Mouse (Mus musculus) neural tube, embryonic 12.5 days (tissue): Measurements from ENCODE around the gene Bmf. TPM values are rescaled to one million over a fixed set of nuclear protein-coding genes. Genes with fewer than 3 reads are reported as not detected.

Experiments
- ATAC-seq: fragments of 200-750 bp; cut with Nextera tagmentation; 2 replicates; pipeline ENCODE4 v1.8.0; 2017; ENCODE audit warnings: low read depth, mild to moderate bottlenecking, moderate TSS enrichment, moderate library complexity; ENCODE audit not compliant: low FRiP score
- H3K27ac ChIP-seq: fragments of 300-500 bp; sonication (generic); 2 replicates; pipeline ENCODE4 v1.5.1; 2016
- H3K27me3 ChIP-seq: fragments of 300-500 bp; sonication (generic); replicated peaks from 2 replicates; pipeline ENCODE4 v1.6.1; 2016; ENCODE audit warnings: mild to moderate bottlenecking
- H3K36me3 ChIP-seq: fragments of 300-500 bp; sonication (generic); 2 replicates; pipeline ENCODE4 v1.6.1; 2016; ENCODE audit warnings: mild to moderate bottlenecking
- H3K4me1 ChIP-seq: fragments of 300-500 bp; sonication (generic); 2 replicates; pipeline ENCODE4 v1.6.1; 2016
- H3K4me2 ChIP-seq: fragments of 300-500 bp; sonication (generic); replicated peaks from 2 replicates; pipeline ENCODE4 v1.6.1; 2016; ENCODE audit warnings: mild to moderate bottlenecking
- H3K4me3 ChIP-seq: fragments of 300-500 bp; sonication (generic); 2 replicates; pipeline ENCODE4 v1.5.1; 2016
- H3K9ac ChIP-seq: fragments of 300-500 bp; sonication (generic); 2 replicates; pipeline ENCODE4 v1.6.1; 2016; ENCODE audit warnings: mild to moderate bottlenecking
- H3K9me3 ChIP-seq: fragments of 300-500 bp; sonication (generic); 2 replicates; pipeline ENCODE4 v1.6.1; 2016; ENCODE audit warnings: mild to moderate bottlenecking
- whole genome bisulfite sequencing: fragments of 180-500 bp; shearing (Covaris S2); methylation state at CpG from one replicate; pipeline ENCODE4 v1.1.7; 2016; 5-methylcytosine and 5-hydroxymethylcytosine counted together
- polyA plus RNA-seq: library from polyadenylated mRNA; unstranded; fragments of >200 nt; fragmentation: Nextera tagmentation; extraction: Ambion mirVana; gene quantifications from 2 replicates; pipeline ENCODE4 v1.2.1, GENCODE M21; 2016

Bmf gene
- polyA plus RNA-seq, 1 experiment from 2014 or later, result 7.5 TPM

DNA sequence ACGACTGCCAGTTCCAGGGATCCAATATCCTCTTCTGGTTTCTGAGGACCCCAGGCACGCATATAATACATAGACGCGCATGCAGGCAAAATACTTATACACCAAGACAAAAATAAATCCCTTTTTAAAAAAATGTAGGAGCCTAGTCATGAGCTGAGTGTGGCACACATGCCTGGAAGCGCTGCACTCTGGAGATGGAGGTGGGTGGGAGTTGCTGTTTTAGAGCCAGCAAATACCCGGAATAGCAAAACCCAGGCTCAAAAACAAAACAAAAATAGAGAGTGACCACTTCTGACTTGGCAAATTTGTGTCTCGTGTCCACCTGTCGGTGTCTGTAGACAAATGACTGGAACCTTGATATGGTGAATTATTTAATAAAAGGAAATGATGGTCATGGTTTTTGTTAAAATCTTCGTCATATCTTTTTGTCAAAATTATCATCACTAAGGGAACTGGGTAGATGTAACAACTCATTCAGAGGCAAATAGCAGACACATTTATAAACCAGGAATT, 65.0 kb downstream of the Bmf start:
- Histone ChIP-seq H3K4me2 (no peak overlapping the region), H3K4me3 (no peak overlapping the region), H3K27ac (no peak overlapping the region), H3K27me3 (no peaks in the 10 kb centered on the region), H3K9ac (no peak overlapping the region), H3K9me3 (no peaks in the 10 kb centered on the region), H3K4me1 (no peaks in the 10 kb centered on the region), H3K36me3 (no peaks in the 10 kb centered on the region)
- 86% methylated on average over 9 of the region's 9 CpGs for WGBS
- ATAC-seq, result no peak

DNA sequence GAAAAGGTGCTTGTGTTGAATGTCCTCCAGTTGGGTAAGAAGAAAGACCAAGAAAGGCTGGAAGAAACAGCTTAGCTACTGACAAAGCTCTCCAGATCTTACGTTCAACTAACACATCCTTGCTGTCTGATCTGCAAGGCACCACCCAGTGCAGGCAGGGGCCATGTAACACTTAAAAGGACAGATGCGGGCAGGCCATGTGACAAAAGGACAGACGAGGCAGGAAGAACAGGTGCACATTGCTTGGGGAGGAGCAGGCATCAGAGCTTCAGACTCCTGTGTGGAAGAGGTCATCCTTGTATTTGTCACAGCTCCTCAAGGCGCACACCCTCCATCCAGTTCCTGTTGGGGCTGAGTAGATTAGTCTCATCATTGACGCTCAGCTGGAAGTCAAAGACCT, 66.5 kb downstream of the Bmf start:
- Histone ChIP-seq H3K9me3 (no peaks in the 10 kb centered on the region), H3K4me1 (peaks cover 10% of the 10 kb centered on the region), H3K9ac (no peak overlapping the region), H3K27ac (no peak overlapping the region), H3K4me3 (no peak overlapping the region), H3K4me2 (no peak overlapping the region), H3K36me3 (no peaks in the 10 kb centered on the region), H3K27me3 (no peaks in the 10 kb centered on the region)
- WGBS, result 88% methylated on average over 5 of the region's 5 CpGs
- ATAC-seq, result no peak

DNA sequence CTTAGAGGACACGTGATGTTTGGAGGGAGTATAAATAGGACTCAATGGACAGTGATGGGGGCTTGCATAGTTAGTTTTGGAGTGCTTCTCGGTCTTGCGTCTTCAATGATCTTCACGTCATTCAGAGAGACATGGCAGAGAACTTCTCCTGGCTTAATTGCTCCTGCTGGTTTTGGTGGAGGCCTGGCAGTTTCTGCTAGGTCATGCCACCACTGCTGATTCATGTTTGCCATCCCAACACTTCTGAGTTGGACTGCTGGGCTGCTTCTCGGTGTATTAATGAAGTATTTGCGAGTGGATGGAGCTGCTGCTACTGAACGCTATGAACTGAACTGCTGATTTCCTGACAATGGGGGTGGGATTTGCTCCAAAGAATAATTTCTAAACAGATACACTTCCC, 68.6 kb downstream of the Bmf start:
- no peak overlapping the region for H3K27ac ChIP-seq
- H3K4me2 ChIP-seq, result no peak overlapping the region
- ATAC-seq, result no peak
- no peak overlapping the region for H3K4me3 ChIP-seq
- WGBS, result 93% methylated on average over 7 of the region's 7 CpGs
- H3K4me1 ChIP-seq, result peaks cover 13% of the 10 kb centered on the region
- H3K27me3 ChIP-seq, result no peaks in the 10 kb centered on the region
- H3K9ac ChIP-seq, result no peak overlapping the region
- no peaks in the 10 kb centered on the region for H3K9me3 ChIP-seq
- H3K36me3 ChIP-seq, result peaks cover 13% of the 10 kb centered on the region

DNA sequence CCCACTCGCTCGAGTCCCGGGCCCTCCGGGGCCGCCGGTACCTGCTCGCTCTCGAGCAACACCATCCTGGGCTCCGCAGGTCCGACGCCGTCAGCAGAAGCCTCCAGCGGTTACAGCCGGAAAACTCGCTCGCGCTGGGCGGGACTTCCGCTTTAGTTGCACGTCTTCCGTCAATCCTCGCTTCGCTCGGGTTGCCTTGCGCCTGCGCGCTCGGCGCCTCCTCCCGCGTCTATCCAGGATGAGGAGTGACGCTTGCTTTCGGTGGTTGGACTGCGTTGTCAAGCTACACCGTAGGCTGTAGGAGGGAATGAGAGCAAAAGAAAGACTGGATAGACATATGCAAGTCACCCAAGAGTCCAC, 70.0 kb downstream of the Bmf start, which contains the start of gene Srp14:
Gene Srp14, minus strand, starts transcription at position 162 of the 360 bp plus-strand sequence.
- Histone ChIP-seq H3K27ac (peak within 1 kb of the TSS; percentile 68), H3K4me2 (peak within 1 kb of the TSS; percentile 94), H3K27me3 (no peaks in the 10 kb centered on the region), H3K4me3 (peak within 1 kb of the TSS; percentile 92), H3K4me1 (peaks cover 13% of the 10 kb centered on the region), H3K9me3 (no peaks in the 10 kb centered on the region), H3K36me3 (peaks cover 25% of the 10 kb centered on the region), H3K9ac (peak within 1 kb of the TSS; percentile 85)
- peak; percentile 95 for ATAC-seq
- under 1% methylated on average over 35 of the region's 35 CpGs for WGBS

DNA sequence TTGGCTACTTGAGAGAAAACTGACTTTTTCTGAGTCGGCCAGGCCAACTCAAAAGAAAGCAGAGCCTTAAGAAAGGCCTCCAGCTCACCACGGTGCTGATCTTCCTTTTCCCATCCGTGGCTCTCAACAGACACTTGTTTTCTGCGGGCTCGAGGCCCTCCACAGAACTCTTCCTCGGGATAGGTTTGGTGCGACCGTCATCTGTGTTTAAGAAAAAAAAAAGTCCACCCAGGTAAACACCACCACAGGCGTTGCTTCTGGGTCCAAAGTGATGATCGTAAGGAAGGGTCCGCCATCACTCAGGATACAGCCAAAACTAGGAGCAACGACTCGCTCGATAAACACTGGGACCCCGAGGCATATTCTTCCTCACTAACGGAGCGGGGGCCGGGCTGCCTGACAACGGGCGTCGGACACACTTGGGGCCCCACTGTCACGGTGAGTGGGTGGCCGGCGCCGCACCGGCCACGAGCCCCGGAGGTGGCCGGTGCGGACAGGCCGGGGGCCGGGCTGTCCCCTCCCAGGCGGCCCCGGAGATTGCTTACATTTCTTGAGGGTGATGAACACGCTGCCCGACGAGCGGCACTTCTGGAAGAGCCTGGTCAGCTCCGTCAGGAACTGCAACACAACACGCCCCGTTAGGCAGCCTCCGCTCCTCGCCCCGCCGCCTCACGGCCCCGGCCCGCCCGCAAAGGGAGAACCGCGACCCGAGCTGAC, 70.5 kb downstream of the Bmf start:
- Histone ChIP-seq H3K36me3 (peaks cover 30% of the 10 kb centered on the region), H3K4me1 (peaks cover 13% of the 10 kb centered on the region), H3K4me3 (peak overlapping the region; percentile 92), H3K9me3 (no peaks in the 10 kb centered on the region), H3K9ac (peak overlapping the region; percentile 85), H3K27ac (peak overlapping the region; percentile 68), H3K27me3 (no peaks in the 10 kb centered on the region), H3K4me2 (peak overlapping the region; percentile 94)
- WGBS, result 3% methylated on average over 52 of the region's 52 CpGs
- ATAC-seq, result peak; percentile 58

Other genes starting within 250 kb of the Bmf start
- gene Gpr176, start 176.3 kb downstream of the Bmf start, polyA plus RNA-seq, result 2.3 TPM in 2 replicates
- gene Eif2ak4, start 161.1 kb downstream of the Bmf start, polyA plus RNA-seq, result 10.8 and 11.3 TPM in 2 replicates
- 305 TPM in 2 replicates for gene Srp14, start 70.0 kb downstream of the Bmf start, polyA plus RNA-seq
- 62.9 and 63.6 TPM in 2 replicates for gene Bub1b, start 48.5 kb upstream of the Bmf start, polyA plus RNA-seq
- gene Pak6, start 113.6 kb upstream of the Bmf start, polyA plus RNA-seq, result 4.7 and 5.7 TPM in 2 replicates
- not detected in 2 replicates for gene Ankrd63, start 154.3 kb upstream of the Bmf start, polyA plus RNA-seq
- 0.41 and 1.1 TPM in 2 replicates for gene Plcb2, start 178.8 kb upstream of the Bmf start, polyA plus RNA-seq
- 25.2 and 25.4 TPM in 2 replicates for gene Inafm2, start 196.1 kb upstream of the Bmf start, polyA plus RNA-seq
- gene Ccdc9b, start 213.0 kb upstream of the Bmf start, polyA plus RNA-seq, result 1.6 and 1.9 TPM in 2 replicates
- not detected in 2 replicates for gene Phgr1, start 223.1 kb upstream of the Bmf start, polyA plus RNA-seq
- gene Disp2, start 230.0 kb upstream of the Bmf start, polyA plus RNA-seq, result 21.7 and 24.0 TPM in 2 replicates